Mouse (Mus musculus) heart, adult 11 months (tissue): ENCODE data around the gene Ccl22.

ENCODE experiments used
- DNase-seq: peaks from one replicate; pipeline ENCODE4 v3.0.0; 2022

Ccl22 gene

DNA sequence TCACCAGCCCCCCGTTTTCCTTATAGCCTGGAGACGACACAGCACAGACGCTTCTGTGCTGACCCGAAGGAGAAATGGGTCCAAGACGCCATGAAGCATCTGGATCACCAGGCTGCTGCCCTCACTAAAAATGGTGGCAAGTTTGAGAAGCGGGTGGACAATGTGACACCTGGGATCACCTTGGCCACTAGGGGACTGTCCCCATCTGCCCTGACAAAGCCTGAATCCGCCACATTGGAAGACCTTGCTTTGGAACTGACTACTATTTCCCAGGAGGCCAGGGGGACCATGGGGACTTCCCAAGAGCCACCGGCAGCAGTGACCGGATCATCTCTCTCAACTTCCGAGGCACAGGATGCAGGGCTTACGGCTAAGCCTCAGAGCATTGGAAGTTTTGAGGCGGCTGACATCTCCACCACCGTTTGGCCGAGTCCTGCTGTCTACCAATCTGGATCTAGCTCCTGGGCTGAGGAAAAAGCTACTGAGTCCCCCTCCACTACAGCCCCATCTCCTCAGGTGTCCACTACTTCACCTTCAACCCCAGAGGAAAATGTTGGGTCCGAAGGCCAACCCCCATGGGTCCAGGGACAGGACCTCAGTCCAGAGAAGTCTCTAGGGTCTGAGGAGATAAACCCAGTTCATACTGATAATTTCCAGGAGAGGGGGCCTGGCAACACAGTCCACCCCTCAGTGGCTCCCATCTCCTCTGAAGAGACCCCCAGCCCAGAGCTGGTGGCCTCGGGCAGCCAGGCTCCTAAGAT is 34.3 kb downstream of the Ccl22 start:
- peak; percentile 85 for DNase-seq

DNA sequence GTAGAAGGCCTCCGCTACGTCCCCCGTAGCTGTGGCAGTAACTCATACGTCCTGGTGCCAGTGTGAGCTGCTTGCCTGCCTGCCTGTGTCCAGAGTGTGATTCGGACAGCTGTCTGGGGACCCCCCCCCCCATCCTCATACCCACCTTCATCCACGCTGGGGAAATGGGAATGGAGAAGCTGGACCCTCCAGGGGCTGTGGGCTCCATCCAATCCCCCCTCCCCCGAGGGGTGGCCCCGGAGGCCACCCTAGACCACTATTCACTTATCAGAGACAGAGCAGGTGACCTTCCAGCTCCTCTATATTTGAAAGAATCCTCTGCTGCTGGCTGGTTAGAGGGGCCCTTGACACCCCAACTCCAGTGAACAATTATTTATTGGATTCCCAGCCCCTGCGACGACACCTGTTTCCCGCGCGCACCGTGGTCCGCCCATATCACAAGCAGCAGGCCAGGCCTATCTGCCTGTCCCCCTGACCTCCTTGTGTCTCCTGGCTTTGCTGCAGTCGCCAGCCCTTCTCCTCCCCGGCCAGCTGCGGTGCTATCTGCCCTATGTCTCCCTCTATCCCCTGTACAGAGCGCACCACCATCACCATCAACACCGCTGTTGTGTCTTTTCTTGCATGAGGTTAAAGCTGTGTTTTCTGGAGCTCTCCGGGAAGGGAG is 35.2 kb downstream of the Ccl22 start:
- DNase-seq = peak; percentile 92

DNA sequence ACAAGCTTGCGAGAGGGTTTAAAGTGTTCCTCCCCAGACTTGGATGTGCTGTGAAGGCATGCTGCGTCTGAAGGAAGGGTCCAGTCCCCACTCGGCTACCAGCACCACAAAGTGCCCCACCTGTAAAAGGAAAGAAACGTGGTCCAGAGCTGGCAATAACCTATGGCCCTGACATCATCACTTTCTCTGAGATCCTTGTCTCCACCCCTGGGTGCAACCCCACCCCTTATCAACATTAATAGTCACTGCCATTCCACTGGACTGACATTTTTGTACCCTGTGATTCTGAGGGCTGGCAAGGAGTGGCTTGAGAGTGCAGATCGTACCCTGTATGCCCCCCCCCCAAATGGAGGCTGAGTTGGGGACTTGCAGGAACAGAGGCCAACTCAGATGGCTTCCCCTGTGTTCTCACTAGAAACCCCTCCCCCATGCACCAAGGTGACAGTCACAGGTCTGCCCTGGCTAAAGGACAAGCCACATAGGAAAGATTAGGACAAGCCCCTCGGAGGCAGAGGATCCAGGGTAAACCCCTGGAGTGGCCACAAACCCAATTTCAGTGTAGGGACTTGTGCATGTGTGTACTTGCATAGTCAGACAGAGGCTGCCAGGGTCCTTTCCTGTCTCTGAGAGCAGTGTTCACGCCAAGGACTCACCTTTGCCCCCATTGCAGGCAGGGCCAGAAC is 35.9 kb downstream of the Ccl22 start:
- no peak for DNase-seq

DNA sequence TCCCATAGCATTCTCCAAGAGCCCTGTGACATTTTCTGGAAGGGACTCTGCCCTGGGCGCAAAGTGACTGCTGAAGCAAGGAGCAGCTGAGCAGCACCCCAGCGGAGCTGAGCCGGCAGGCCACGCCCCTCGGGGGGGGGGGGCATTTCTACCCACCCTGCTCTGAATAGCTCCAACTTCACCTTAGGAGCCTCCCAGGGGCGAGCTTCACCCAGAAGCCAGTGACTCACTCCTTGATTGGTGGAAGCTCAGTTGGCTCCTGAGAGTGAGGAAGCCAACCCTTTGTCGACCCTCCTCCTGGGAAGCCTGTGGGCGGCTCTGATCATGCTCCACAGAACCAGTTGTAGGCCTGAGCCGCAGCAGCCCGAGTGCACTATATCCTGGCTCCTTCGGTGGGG is 36.4 kb downstream of the Ccl22 start:
- peak; percentile 95 for DNase-seq

DNA sequence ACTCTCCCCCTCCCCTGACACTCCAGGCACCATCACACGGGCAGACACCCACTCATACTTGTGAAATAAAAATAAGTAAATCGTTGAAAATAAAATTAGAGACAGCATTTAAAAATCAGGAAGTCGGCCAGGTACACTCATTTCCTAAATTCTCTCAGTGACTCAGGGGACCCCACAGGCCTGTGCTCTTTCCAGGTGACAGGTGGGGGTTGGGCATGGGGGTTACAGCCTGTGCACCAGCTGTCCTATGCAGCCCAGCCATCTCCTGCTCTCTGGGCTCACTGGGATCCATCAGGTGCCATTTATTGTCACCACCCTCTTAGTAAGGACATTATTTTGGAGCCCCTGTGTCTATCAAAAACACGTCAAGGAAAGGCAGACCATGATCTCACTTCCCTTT is 38.5 kb downstream of the Ccl22 start:
- DNase-seq = no peak

DNA sequence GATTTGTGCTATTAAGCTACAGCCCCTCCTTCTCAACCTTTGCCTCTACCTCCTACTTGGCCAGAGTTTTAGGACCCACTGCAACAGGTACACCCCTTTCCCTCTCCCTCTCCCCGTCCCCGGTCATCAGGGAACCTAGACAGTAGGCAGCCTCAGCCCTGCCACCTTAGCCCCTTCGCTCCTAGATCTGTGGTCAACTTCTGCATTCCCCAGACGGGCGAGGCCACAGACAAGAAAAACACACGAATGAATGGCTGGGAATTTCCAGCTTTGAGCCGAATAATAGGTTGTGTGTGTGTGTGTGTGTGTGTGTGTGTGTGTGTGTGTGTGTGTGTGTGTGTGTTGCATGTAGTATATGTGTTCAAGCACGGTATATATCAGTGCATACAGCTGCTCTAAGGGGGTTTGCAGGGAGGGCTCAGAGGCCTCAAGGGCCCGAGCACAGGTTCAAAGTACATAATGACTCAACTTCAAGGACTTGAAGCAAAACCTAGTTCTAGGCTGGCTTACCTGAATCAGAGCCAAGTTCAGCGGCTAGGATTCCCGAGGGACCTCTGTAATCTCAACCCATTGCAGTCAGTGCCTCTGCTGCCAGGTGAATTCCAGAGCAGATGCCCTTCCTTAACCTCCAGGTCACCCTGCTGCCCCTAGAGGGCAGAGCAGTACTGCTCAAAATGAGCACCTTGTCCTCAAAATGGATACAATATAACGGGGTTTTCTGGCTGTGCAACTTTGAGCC is 40.0 kb downstream of the Ccl22 start:
- peak; percentile 97 for DNase-seq

DNA sequence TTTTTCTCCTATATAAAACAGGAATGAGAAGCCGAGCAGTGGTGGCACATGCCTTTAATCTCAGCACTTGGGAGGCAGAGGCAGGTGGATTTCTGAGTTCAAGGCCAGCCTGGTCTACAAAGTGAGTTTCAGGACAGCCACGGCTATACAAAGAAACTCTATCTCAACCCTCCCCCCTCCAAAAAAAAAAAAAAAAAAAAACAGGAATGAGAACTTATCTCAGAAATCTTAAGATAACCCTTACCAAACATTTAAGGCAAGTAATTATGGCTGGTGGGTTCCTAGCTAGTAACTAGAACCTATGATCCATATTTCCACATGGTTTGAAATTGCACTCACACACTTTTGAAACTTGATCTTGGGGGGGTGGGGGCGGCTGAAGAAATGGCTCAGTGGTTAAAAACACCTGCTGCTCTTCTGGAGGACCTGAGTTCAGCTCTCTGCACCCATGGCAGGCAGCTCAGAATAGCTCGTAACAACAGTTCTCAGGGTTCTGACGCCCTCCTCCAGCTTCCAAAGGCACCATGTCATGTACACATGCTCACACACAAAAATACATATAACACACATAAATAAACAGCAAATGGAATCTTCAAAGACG is 40.7 kb downstream of the Ccl22 start:
- DNase-seq = no peak

DNA sequence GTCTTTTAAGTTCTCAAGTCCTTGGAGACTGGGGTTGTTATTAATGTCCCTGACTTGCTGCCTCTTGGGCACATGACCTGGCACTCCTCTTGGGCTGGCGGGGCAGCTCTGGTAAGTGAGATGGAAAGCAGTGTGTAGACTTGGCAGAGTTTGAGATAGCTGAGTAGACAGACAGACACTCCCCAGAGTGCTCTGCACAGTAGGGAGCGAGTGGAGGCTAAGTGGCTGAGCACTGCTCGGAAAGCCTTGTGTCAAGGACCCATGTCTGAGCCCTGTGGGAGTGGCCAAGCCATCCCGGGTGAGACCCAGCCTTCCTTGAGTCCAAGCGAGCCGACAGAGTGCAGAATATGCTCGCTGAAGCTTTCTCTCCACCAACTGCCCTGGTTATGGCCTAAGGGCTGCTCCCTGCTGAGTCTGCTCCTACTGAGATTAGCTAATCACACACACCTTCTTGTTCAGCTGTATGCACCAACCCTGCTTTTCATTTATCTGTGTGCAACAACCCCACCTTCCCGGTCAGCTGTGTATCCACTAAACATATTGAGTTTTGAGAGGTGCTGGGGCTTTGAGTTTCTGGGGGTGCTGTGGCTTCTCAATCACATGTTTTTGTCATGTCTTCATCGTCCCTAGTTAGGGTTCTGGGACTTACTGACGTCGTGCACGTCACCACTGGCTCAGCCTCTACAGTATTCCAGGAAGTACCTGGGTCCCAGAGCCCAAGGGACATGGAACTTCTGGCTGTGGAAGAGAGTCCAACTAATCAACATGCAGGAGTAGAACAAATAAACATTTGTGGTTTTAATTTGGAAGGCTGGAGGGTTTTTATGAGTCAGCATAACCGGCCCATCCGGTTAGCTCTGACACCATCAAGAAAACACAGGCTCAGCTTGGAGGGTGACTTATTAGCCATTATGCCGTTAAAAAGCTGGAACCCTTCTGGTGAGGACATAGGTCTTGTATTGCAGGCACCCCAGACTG is 42.4 kb downstream of the Ccl22 start:
- peak; percentile 97 for DNase-seq

DNA sequence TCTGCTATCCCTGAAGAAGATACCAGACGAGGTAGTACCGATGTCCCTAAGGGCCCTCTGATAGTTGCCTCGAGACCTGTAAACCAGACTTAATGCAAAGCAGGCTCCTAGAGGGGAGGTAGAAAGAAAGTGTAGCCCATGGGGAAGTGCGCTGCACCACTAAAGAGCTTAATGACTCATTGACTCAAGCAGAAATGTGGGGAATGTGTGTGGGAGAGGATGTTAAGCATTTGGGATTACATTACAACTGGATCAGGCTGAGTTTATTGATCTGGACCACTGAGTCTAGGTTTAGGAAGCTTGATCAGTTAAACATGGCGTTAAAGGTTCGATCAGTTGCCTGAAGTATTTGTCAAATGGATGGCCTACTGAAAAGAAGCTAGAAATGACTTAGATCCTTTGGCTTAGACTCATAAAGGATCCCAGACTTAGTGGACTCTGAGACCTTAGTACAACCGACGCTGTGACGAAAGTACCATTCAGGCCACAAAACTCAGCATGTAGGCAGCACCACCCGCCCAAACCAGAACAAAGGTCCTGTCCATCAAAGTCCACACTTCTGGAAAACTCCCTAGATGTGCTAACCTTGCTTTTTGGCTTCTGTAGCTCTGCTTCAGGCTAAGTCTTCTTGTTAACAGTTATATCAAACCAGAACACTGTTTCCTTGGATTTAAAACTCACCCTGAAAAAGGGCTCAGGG is 44.0 kb downstream of the Ccl22 start:
- no peak for DNase-seq

DNA sequence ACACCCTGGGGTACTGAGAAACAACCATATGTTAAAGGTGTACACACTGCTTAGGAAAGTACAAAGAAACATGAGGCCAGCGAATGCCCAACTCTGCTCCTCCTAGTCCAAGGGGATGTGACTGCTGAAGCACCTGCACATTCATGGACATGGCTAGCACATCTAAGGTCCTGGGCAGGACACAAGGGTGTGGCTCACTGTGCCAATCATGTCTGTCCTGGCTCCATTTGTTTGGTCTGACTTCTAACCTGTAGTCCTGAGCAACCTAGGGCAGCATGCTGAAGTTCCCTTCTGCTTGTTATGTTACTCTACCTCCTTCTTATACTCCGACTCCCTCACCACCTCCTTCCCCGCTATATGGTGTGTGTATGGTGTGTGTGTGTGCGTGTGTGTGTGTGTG is 49.0 kb downstream of the Ccl22 start:
- no peak for DNase-seq

DNA sequence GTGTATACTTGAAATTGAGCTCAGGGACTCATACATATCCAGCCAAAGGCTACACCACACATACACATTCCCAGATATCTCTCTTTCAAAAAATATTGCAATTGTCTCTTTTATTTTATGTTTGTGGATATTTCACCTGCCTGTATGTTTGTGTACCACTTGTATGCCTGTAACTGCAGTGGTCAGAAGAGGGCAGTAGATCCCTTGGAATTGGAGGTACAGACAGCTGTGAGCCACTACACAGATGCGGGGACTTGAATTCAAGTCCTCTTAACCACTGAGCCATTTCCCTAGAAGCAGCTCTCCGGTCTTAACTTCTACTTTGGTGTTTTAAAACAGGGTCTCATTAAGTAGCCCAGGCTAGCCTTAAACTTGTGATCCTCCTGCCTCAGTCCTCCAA is 49.4 kb downstream of the Ccl22 start:
- DNase-seq = no peak

DNA sequence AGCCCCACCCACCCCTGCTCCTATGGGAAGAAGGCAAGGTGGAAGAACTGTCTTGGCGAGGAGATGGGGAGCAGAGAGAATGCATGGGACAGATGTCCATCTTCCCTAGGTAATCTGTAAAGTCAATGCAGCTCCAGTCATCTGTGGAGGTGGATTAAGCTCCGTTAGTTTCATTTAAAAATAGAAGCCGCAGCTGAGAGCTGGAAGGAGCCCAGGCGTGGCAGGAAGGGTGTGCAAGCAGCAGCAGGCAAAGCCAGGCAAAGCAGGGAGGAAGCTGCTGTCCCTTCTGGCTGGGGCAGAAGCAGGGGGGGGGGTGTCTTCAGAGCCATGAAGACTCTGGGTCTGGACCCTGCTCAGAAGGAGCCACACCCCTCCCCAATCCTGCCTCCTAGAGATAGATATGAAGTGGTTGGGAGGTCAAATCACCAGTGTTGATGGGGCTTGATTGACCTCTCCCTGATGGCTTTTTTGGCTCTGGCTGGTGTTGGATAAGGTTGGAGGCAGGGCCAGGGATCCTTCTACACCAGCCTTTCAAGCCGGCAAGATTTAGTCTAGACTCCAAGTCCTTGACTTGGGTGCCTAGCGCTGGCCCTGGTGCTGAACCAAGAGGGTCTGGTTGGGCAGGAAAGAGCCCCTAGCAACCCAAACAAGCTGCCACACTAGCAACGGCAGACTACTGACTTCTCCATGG is 55.0 kb downstream of the Ccl22 start:
- no peak for DNase-seq
